Mouse (Mus musculus): ENCODE data around the gene Fcgrt. TPM values are rescaled to one million over a fixed set of nuclear protein-coding genes. Genes with fewer than 3 reads are reported as not detected.
"Not testable (repeated sequence)": the region's sequence is repeated elsewhere in the genome, so short reads cannot be mapped to it uniquely, and the experiment has no call there.

Fcgrt gene
- 5.2 and 7.8 TPM in 2 replicates for polyA plus RNA-seq (2016; fragmentation: Nextera tagmentation; extraction: Ambion mirVana)

GRCm38 (mm10) chr7:45103652-45104180, at the start of gene Fcgrt:
TSS of gene Fcgrt (minus strand) at chr7:45103851.
- Histone ChIP-seq H3K4me3 (peak within 1 kb of the TSS; percentile 16; the same call in 1 of the 2 replicates), H3K27me3 (ENCODE audit: low read depth, poor library complexity, severe bottlenecking) (no peaks in the 10 kb centered on the region), H3K36me3 (no peaks in the 10 kb centered on the region), H3K9me3 (replicated peaks) (no peaks in the 10 kb centered on the region), H3K27ac (peak within 1 kb of the TSS; percentile 78), H3K4me1 (peaks cover 29% of the 10 kb centered on the region)
- WGBS: 54% methylated on average over 7 of the region's 7 CpGs
- DNase-seq (ENCODE audit: low spot score): no peak

- 95% methylated on average over 2 of the region's 2 CpGs for WGBS
- Histone ChIP-seq H3K4me3 (peak overlapping the region; percentile 78), H3K36me3 (peaks cover 22% of the 10 kb centered on the region), H3K4me1 (peaks cover 48% of the 10 kb centered on the region)
- not testable (repeated sequence) for DNase-seq (ENCODE audit: low spot score); H3K27ac ChIP-seq; H3K27me3 ChIP-seq (ENCODE audit: low read depth, poor library complexity, severe bottlenecking); H3K9me3 ChIP-seq (replicated peaks)
These were observed 49.4 kb upstream of the Fcgrt start for GRCm38 (mm10) chr7:45153052-45153451.

- H3K4me3 ChIP-seq: peak overlapping the region; percentile 10; the same call in 1 of the 2 replicates
- peaks cover 27% of the 10 kb centered on the region for H3K36me3 ChIP-seq
- WGBS: 33% methylated on average over 11 of the region's 11 CpGs
- peak overlapping the region; percentile 74 for H3K27ac ChIP-seq
- H3K27me3 ChIP-seq (ENCODE audit: low read depth, poor library complexity, severe bottlenecking): no peaks in the 10 kb centered on the region
- peaks cover 48% of the 10 kb centered on the region for H3K4me1 ChIP-seq
- no peaks in the 10 kb centered on the region for H3K9me3 ChIP-seq (replicated peaks)
- no peak for DNase-seq (ENCODE audit: low spot score)
These were observed 47.7 kb upstream of the Fcgrt start for GRCm38 (mm10) chr7:45151303-45151702.

GRCm38 (mm10) chr7:45150321-45150720, 46.7 kb upstream of the Fcgrt start:
- Histone ChIP-seq H3K36me3 (peaks cover 37% of the 10 kb centered on the region), H3K9me3 (replicated peaks) (no peaks in the 10 kb centered on the region), H3K27me3 (ENCODE audit: low read depth, poor library complexity, severe bottlenecking) (no peaks in the 10 kb centered on the region), H3K4me1 (peaks cover 44% of the 10 kb centered on the region), H3K4me3 (0 out of 2 replicates have a peak overlapping the region, but pooled peaks have one; percentile 10), H3K27ac (peak overlapping the region; percentile 74)
- 56% methylated on average over 4 of the region's 4 CpGs for WGBS
- DNase-seq (ENCODE audit: low spot score): no peak

GRCm38 (mm10) chr7:45149545-45149944, 45.9 kb upstream of the Fcgrt start:
- Histone ChIP-seq H3K27me3 (ENCODE audit: low read depth, poor library complexity, severe bottlenecking) (no peaks in the 10 kb centered on the region), H3K4me1 (peaks cover 37% of the 10 kb centered on the region), H3K4me3 (no peak overlapping the region), H3K27ac (peak overlapping the region; percentile 70), H3K36me3 (peaks cover 45% of the 10 kb centered on the region), H3K9me3 (replicated peaks) (no peaks in the 10 kb centered on the region)
- 70% methylated on average over 6 of the region's 6 CpGs for WGBS
- no peak for DNase-seq (ENCODE audit: low spot score)

GRCm38 (mm10) chr7:45148534-45149098, 45.0 kb upstream of the Fcgrt start:
- WGBS: 61% methylated on average over 4 of the region's 4 CpGs
- peaks cover 54% of the 10 kb centered on the region for H3K36me3 ChIP-seq
- DNase-seq (ENCODE audit: low spot score): no peak
- no peak overlapping the region for H3K4me3 ChIP-seq
- peaks cover 35% of the 10 kb centered on the region for H3K4me1 ChIP-seq
- H3K9me3 ChIP-seq (replicated peaks): no peaks in the 10 kb centered on the region
- no peaks in the 10 kb centered on the region for H3K27me3 ChIP-seq (ENCODE audit: low read depth, poor library complexity, severe bottlenecking)
- no peak overlapping the region for H3K27ac ChIP-seq

GRCm38 (mm10) chr7:45147899-45148298, 44.2 kb upstream of the Fcgrt start:
- H3K27me3 ChIP-seq (ENCODE audit: low read depth, poor library complexity, severe bottlenecking): no peaks in the 10 kb centered on the region
- no peaks in the 10 kb centered on the region for H3K9me3 ChIP-seq (replicated peaks)
- H3K4me3 ChIP-seq: no peak overlapping the region
- DNase-seq (ENCODE audit: low spot score): no peak
- H3K4me1 ChIP-seq: peaks cover 30% of the 10 kb centered on the region
- no peak overlapping the region for H3K27ac ChIP-seq
- WGBS: 90% methylated on average over 11 of the region's 11 CpGs
- peaks cover 60% of the 10 kb centered on the region for H3K36me3 ChIP-seq

GRCm38 (mm10) chr7:45147267-45147666, 43.6 kb upstream of the Fcgrt start:
- Histone ChIP-seq H3K4me3 (no peak overlapping the region), H3K4me1 (peaks cover 30% of the 10 kb centered on the region), H3K36me3 (peaks cover 67% of the 10 kb centered on the region), H3K27ac (no peak overlapping the region), H3K27me3 (ENCODE audit: low read depth, poor library complexity, severe bottlenecking) (no peaks in the 10 kb centered on the region), H3K9me3 (replicated peaks) (no peaks in the 10 kb centered on the region)
- no peak for DNase-seq (ENCODE audit: low spot score)
- WGBS: 92% methylated on average over 11 of the region's 11 CpGs

- no peaks in the 10 kb centered on the region for H3K27me3 ChIP-seq (ENCODE audit: low read depth, poor library complexity, severe bottlenecking)
- DNase-seq (ENCODE audit: low spot score): no peak
- H3K36me3 ChIP-seq: peaks cover 77% of the 10 kb centered on the region
- 93% methylated on average over 8 of the region's 8 CpGs for WGBS
- H3K27ac ChIP-seq: no peak overlapping the region
- H3K9me3 ChIP-seq (replicated peaks): no peaks in the 10 kb centered on the region
- H3K4me3 ChIP-seq: no peak overlapping the region
- H3K4me1 ChIP-seq: peaks cover 13% of the 10 kb centered on the region
These were observed 41.8 kb upstream of the Fcgrt start for GRCm38 (mm10) chr7:45145460-45145859.

- Histone ChIP-seq H3K27ac (no peak overlapping the region), H3K4me1 (peaks cover 4% of the 10 kb centered on the region; the same call in 1 of the 2 replicates), H3K27me3 (ENCODE audit: low read depth, poor library complexity, severe bottlenecking) (no peaks in the 10 kb centered on the region), H3K4me3 (no peak overlapping the region), H3K36me3 (peaks cover 79% of the 10 kb centered on the region), H3K9me3 (replicated peaks) (no peaks in the 10 kb centered on the region)
- DNase-seq (ENCODE audit: low spot score): no peak
- 86% methylated on average over 13 of the region's 13 CpGs for WGBS
These were observed 40.9 kb upstream of the Fcgrt start for GRCm38 (mm10) chr7:45144368-45145174.

GRCm38 (mm10) chr7:45141914-45142313, 38.3 kb upstream of the Fcgrt start:
- no peaks in the 10 kb centered on the region for H3K4me1 ChIP-seq
- H3K36me3 ChIP-seq: peaks cover 59% of the 10 kb centered on the region
- no peak for DNase-seq (ENCODE audit: low spot score)
- no peaks in the 10 kb centered on the region for H3K9me3 ChIP-seq (replicated peaks)
- no peak overlapping the region for H3K27ac ChIP-seq
- 0 out of 2 replicates have a peak, but pooled peaks cover 11% of the 10 kb centered on the region for H3K27me3 ChIP-seq (ENCODE audit: low read depth, poor library complexity, severe bottlenecking)
- WGBS: 95% methylated on average over 5 of the region's 5 CpGs
- H3K4me3 ChIP-seq: no peak overlapping the region

- WGBS: 95% methylated on average over 3 of the region's 3 CpGs
- H3K4me3 ChIP-seq: no peak overlapping the region
- no peak overlapping the region for H3K27ac ChIP-seq
- peaks cover 53% of the 10 kb centered on the region for H3K36me3 ChIP-seq
- H3K9me3 ChIP-seq (replicated peaks): no peaks in the 10 kb centered on the region
- H3K27me3 ChIP-seq (ENCODE audit: low read depth, poor library complexity, severe bottlenecking): 0 out of 2 replicates have a peak, but pooled peaks cover 11% of the 10 kb centered on the region
- H3K4me1 ChIP-seq: peaks cover 3% of the 10 kb centered on the region; the same call in 1 of the 2 replicates
- no peak for DNase-seq (ENCODE audit: low spot score)
These were observed 37.7 kb upstream of the Fcgrt start for GRCm38 (mm10) chr7:45141319-45141718.

All from limb, embryonic 10.5 days (tissue).